In the genomic region with DNA sequence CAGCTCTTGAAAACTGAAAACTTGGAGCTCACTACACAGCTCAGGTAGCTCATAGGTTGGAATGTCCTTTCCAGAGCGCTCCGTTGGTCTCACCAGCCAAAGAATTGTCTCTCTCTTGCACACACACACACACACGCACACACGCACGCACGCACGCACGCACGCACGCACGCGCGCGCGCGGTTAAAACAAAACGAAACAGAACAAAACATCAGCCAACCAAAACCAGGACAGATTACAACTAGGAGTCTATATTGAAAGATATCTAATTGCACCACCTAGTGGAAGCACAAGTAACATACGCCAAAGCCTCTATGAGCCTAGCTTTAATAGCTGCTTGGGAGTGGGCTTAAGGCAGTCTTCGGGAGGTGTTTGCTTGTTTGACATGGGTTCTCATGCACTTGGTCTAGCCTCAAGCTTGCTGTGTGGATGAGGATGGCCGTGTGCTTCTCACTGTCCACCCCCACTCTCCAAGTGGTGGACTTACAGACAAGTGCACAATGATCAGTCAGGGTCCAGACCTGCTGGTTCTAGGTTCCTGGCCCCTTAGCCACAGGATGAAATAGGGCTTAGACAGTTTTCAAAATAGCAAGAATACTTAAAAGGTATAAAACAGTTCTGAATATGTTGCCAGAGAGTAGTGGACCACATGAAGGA, we compare ENCODE assay signal across 8 mouse cellular contexts. TPM values are rescaled to one million over a fixed set of nuclear protein-coding genes. Genes with fewer than 3 reads are reported as not detected.
DNase-seq lines count a peak whose midpoint lies in the region; ATAC-seq lines count a peak whose summit lies in the region.

No protein-coding gene starts in this region.

- H3K36me3 ChIP-seq in intestine, embryonic 16.5 days (ENCODE audit: control insufficient read depth, insufficient read depth, low read length), result no peaks in the 10 kb centered on the region
- H3K36me3 ChIP-seq in midbrain, embryonic 10.5 days, result no peaks in the 10 kb centered on the region

- intact Hi-C loops in gastrocnemius, postnatal 36 days (cut with DNase I), result no loop called here
- intact Hi-C loops in left cerebral cortex, postnatal 36 days (cut with DNase I), result loop anchor here (5.0 kb wide), 1 partner anchor 112 kb away; no protein-coding TSS in a partner anchor

- H3K27ac ChIP-seq in intestine, embryonic 16.5 days (ENCODE audit: low read length), result no peak overlapping the region; the same call in 1 of the 2 replicates
- peak overlapping the region; percentile 81 for H3K27ac ChIP-seq in midbrain, embryonic 10.5 days (replicated peaks)

- peak; percentile 92 for ATAC-seq in intestine, embryonic 16.5 days

- no peaks in the 10 kb centered on the region for H3K27me3 ChIP-seq in intestine, embryonic 16.5 days (replicated peaks; ENCODE audit: control insufficient read depth, insufficient read depth, low read length)
- peaks cover 11% of the 10 kb centered on the region for H3K27me3 ChIP-seq in midbrain, embryonic 10.5 days (ENCODE audit: low read depth, poor library complexity, severe bottlenecking)

- peak overlapping the region; percentile 53 for H3K4me3 ChIP-seq in intestine, embryonic 16.5 days (ENCODE audit: low read length)
- H3K4me3 ChIP-seq in midbrain, embryonic 10.5 days, result peak overlapping the region; percentile 53

- H3K4me1 ChIP-seq in intestine, embryonic 16.5 days (ENCODE audit: control insufficient read depth, insufficient read depth, low read length), result no peaks in the 10 kb centered on the region
- H3K4me1 ChIP-seq in midbrain, embryonic 10.5 days, result peaks cover 10% of the 10 kb centered on the region; the same call in 1 of the 2 replicates

- DNase-seq in urinary bladder, postnatal 14 days (ENCODE audit: low spot score), result peak; percentile 42
- DNase-seq in urinary bladder, adult 2 months (ENCODE audit: low spot score), result no peak
- peak; percentile 36 for DNase-seq in embryo, embryonic 11.5 days (ENCODE audit: low read depth, low spot score)
- peak; percentile 26 to 35 for DNase-seq in gastrocnemius, postnatal 36 days
- DNase-seq in left cerebral cortex, postnatal 36 days (ENCODE audit: low spot score in 2 of 2), result peak; percentile 50 to 66
- peak; percentile 73 for DNase-seq in midbrain, embryonic 10.5 days (ENCODE audit: low spot score)
- DNase-seq in spleen, adult 18-20 months, result peak; percentile 35 to 47

- H3K9ac ChIP-seq in intestine, embryonic 16.5 days (ENCODE audit: low read depth, low read length), result peak overlapping the region; percentile 69

- peak overlapping the region; percentile 58 for H3K4me2 ChIP-seq in intestine, embryonic 16.5 days (ENCODE audit: low read depth, low read length)

- WGBS in intestine, embryonic 16.5 days, result 3% methylated on average over 20 of the region's 20 CpGs
- WGBS in midbrain, embryonic 10.5 days, result 9% methylated on average over 20 of the region's 20 CpGs

- no peaks in the 10 kb centered on the region for H3K9me3 ChIP-seq in intestine, embryonic 16.5 days (ENCODE audit: control insufficient read depth, low read length)
- no peaks in the 10 kb centered on the region for H3K9me3 ChIP-seq in midbrain, embryonic 10.5 days (replicated peaks)

RNA-seq across cellular contexts. Expression of gene Senp7, which starts 16.3 kb away (rescaled TPM):
- polyA plus RNA-seq in urinary bladder, adult 2 months (2012; rRNA removed), result 11.7 and 12.8 TPM in 2 replicates
- 10 to 100 TPM; 10.4 to 11.3 TPM for total RNA-seq in gastrocnemius, postnatal 36 days (2021)
- 14.9 and 20.5 TPM in 2 replicates for polyA plus RNA-seq in intestine, embryonic 16.5 days (2015; fragmentation: Nextera tagmentation; extraction: Ambion mirVana)
- total RNA-seq in left cerebral cortex, postnatal 36 days (2021), result 10 to 100 TPM; 33.1 to 48.4 TPM
- 32.4 and 39.6 TPM in 2 replicates for polyA plus RNA-seq in midbrain, embryonic 10.5 days (2016; fragmentation: Nextera tagmentation; extraction: Ambion mirVana)

RNA-seq across cellular contexts. Expression of gene Trmt10c, which starts 26.8 kb away (rescaled TPM):
- 8.6 and 9.1 TPM in 2 replicates for polyA plus RNA-seq in urinary bladder, adult 2 months (2012; rRNA removed)
- total RNA-seq in gastrocnemius, postnatal 36 days (2021), result 1 to 10 TPM; 7.3 to 9.9 TPM
- 25.7 and 30.4 TPM in 2 replicates for polyA plus RNA-seq in intestine, embryonic 16.5 days (2015; fragmentation: Nextera tagmentation; extraction: Ambion mirVana)
- total RNA-seq in left cerebral cortex, postnatal 36 days (2021), result 10 to 100 TPM in 1 of 2 experiments, 1 to 10 TPM in 1; 8.5 to 10.9 TPM
- 30.9 and 34.8 TPM in 2 replicates for polyA plus RNA-seq in midbrain, embryonic 10.5 days (2016; fragmentation: Nextera tagmentation; extraction: Ambion mirVana)

RNA-seq across cellular contexts. Expression of gene Pcnp, which starts 34.9 kb away (rescaled TPM):
- polyA plus RNA-seq in urinary bladder, adult 2 months (2012; rRNA removed), result 79.2 and 94.9 TPM in 2 replicates
- total RNA-seq in gastrocnemius, postnatal 36 days (2021), result 10 to 100 TPM; 44.4 to 51.0 TPM
- polyA plus RNA-seq in intestine, embryonic 16.5 days (2015; fragmentation: Nextera tagmentation; extraction: Ambion mirVana), result 161 and 177 TPM in 2 replicates
- total RNA-seq in left cerebral cortex, postnatal 36 days (2021), result 100 to 1,000 TPM; 164 to 168 TPM
- 346 and 352 TPM in 2 replicates for polyA plus RNA-seq in midbrain, embryonic 10.5 days (2016; fragmentation: Nextera tagmentation; extraction: Ambion mirVana)
